ENCODE assay signal across 8 mouse cellular contexts in the genomic region with DNA sequence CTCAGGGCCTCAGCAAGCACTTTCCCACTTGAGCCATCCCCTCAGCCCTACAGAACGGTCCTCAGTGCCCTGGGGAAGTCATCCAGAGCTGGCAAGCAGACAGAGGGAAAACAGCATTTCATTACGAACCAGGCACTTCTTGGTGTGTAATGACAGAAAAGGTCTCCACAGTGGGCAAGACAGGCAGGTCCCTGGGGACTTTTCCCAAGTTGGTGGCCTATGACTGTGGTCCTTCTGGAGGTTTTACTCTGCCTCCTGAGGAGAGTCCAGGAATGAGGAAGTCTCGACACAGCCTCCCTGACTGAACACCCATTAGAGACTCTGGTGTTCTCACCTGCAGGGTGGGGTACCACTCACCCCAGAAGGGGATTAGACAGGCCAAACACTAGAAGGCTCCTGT. TPM values are rescaled to one million over a fixed set of nuclear protein-coding genes. Genes with fewer than 3 reads are reported as not detected.
DNase-seq lines count a peak whose midpoint lies in the region; ATAC-seq and TF ChIP-seq lines count a peak whose summit lies in the region.

No protein-coding gene starts in this region.

- no peaks in the 10 kb centered on the region for H3K9me3 ChIP-seq in forebrain, embryonic 10.5 days
- H3K9me3 ChIP-seq in forebrain, embryonic 16.5 days (ENCODE audit: control insufficient read depth, low read length): no peaks in the 10 kb centered on the region
- H3K9me3 ChIP-seq in lung, embryonic 14.5 days (ENCODE audit: low read depth, low read length): no peaks in the 10 kb centered on the region
- no peaks in the 10 kb centered on the region for H3K9me3 ChIP-seq in hindbrain, postnatal 0 days (ENCODE audit: low read length)

- peaks cover 75% of the 10 kb centered on the region for H3K36me3 ChIP-seq in forebrain, embryonic 10.5 days (replicated peaks)
- peaks cover 2% of the 10 kb centered on the region; the same call in 1 of the 2 replicates for H3K36me3 ChIP-seq in forebrain, embryonic 16.5 days (ENCODE audit: control insufficient read depth, insufficient read depth)
- peaks cover 71% of the 10 kb centered on the region for H3K36me3 ChIP-seq in lung, embryonic 14.5 days (ENCODE audit: insufficient read depth)
- H3K36me3 ChIP-seq in hindbrain, postnatal 0 days (ENCODE audit: insufficient read depth, low read length): 0 out of 2 replicates have a peak, but pooled peaks cover 4% of the 10 kb centered on the region

- no peak for DNase-seq in forebrain, embryonic 10.5 days (ENCODE audit: extremely low spot score, low spot score)
- DNase-seq in lung, embryonic 14.5 days: no peak
- no peak for DNase-seq in lung, postnatal 36 days
- DNase-seq in hindbrain, postnatal 0 days (ENCODE audit: low spot score): no peak
- no peak for DNase-seq in adipocyte (ENCODE audit: low spot score)

- H3K4me3 ChIP-seq in forebrain, embryonic 10.5 days: no peak overlapping the region
- H3K4me3 ChIP-seq in forebrain, embryonic 16.5 days (replicated peaks; ENCODE audit: low read length): no peak overlapping the region
- no peak overlapping the region for H3K4me3 ChIP-seq in lung, embryonic 14.5 days (ENCODE audit: low read depth, low read length)
- H3K4me3 ChIP-seq in hindbrain, postnatal 0 days (ENCODE audit: low read length): no peak overlapping the region
- peak overlapping the region; percentile 0; the same call in 1 of the 2 replicates for H3K4me3 ChIP-seq in olfactory bulb, adult 2 months (ENCODE audit: insufficient read depth, low read depth, low read length)

- no peak overlapping the region for H3K9ac ChIP-seq in forebrain, embryonic 16.5 days (replicated peaks; ENCODE audit: low read depth, low read length)
- H3K9ac ChIP-seq in lung, embryonic 14.5 days: peak overlapping the region; percentile 13; the same call in 1 of the 2 replicates
- no peak overlapping the region for H3K9ac ChIP-seq in hindbrain, postnatal 0 days (replicated peaks; ENCODE audit: low read length)

- H3K27ac ChIP-seq in forebrain, embryonic 10.5 days: peak overlapping the region; percentile 100
- H3K27ac ChIP-seq in forebrain, embryonic 16.5 days (ENCODE audit: low read length): no peak overlapping the region
- peak overlapping the region; percentile 91 for H3K27ac ChIP-seq in lung, embryonic 14.5 days (ENCODE audit: low read depth)
- peak overlapping the region; percentile 93 for H3K27ac ChIP-seq in hindbrain, postnatal 0 days
- H3K27ac ChIP-seq in olfactory bulb, adult 2 months (ENCODE audit: insufficient read depth, low read depth, low read length): peak overlapping the region; percentile 99

- TF ChIP-seq POLR2A in olfactory bulb, adult 2 months (IDR thresholded peaks at IDR 0.05; ENCODE audit: insufficient read depth, low read depth, low read length): no peak

- H3K4me2 ChIP-seq in forebrain, embryonic 16.5 days (ENCODE audit: low read length): no peak overlapping the region
- no peak overlapping the region for H3K4me2 ChIP-seq in lung, embryonic 14.5 days
- no peak overlapping the region for H3K4me2 ChIP-seq in hindbrain, postnatal 0 days (ENCODE audit: low read depth, low read length)

- TF ChIP-seq CTCF in lung, embryonic 14.5 days (IDR thresholded peaks at IDR 0.05; ENCODE audit: low read depth): no peak
- no peak for TF ChIP-seq CTCF in hindbrain, postnatal 0 days (IDR thresholded peaks at IDR 0.05; ENCODE audit: low read depth)
- no peak for TF ChIP-seq CTCF in olfactory bulb, adult 2 months (IDR thresholded peaks at IDR 0.05; ENCODE audit: insufficient read depth, low read depth, low read length)

- peaks cover 76% of the 10 kb centered on the region for H3K4me1 ChIP-seq in forebrain, embryonic 10.5 days
- H3K4me1 ChIP-seq in forebrain, embryonic 16.5 days (replicated peaks; ENCODE audit: control insufficient read depth, insufficient read depth, low read length): peaks cover 62% of the 10 kb centered on the region
- peaks cover 40% of the 10 kb centered on the region for H3K4me1 ChIP-seq in lung, embryonic 14.5 days (ENCODE audit: insufficient read depth)
- H3K4me1 ChIP-seq in hindbrain, postnatal 0 days (ENCODE audit: insufficient read depth, low read length): peaks cover 60% of the 10 kb centered on the region
- peaks cover 62% of the 10 kb centered on the region for H3K4me1 ChIP-seq in olfactory bulb, adult 2 months (ENCODE audit: control insufficient read depth, insufficient read depth, low read length)

- no peak for ATAC-seq in forebrain, embryonic 16.5 days
- no peak for ATAC-seq in lung, embryonic 14.5 days (ENCODE audit: insufficient read depth)
- no peak for ATAC-seq in hindbrain, postnatal 0 days
- ATAC-seq in erythroid progenitor cell, adult 5-6 weeks (replicated peaks; ENCODE audit: low FRiP score, poor library complexity, severe bottlenecking): no peak

- no peaks in the 10 kb centered on the region for H3K27me3 ChIP-seq in forebrain, embryonic 10.5 days (ENCODE audit: poor library complexity, severe bottlenecking)
- H3K27me3 ChIP-seq in forebrain, embryonic 16.5 days (replicated peaks; ENCODE audit: control insufficient read depth, insufficient read depth, low read length): no peaks in the 10 kb centered on the region
- no peaks in the 10 kb centered on the region for H3K27me3 ChIP-seq in lung, embryonic 14.5 days (ENCODE audit: insufficient read depth, low read length)
- H3K27me3 ChIP-seq in hindbrain, postnatal 0 days (ENCODE audit: insufficient read depth, low read length): no peaks in the 10 kb centered on the region

- WGBS in forebrain, embryonic 10.5 days: 83% methylated on average over 3 of the region's 3 CpGs
- 75% methylated on average over 3 of the region's 3 CpGs for WGBS in forebrain, embryonic 16.5 days
- WGBS in lung, embryonic 14.5 days: 60% methylated on average over 3 of the region's 3 CpGs
- WGBS in hindbrain, postnatal 0 days: 43% methylated on average over 3 of the region's 3 CpGs
- WGBS in olfactory bulb, adult 2 months: 18% methylated on average over 3 of the region's 3 CpGs

RNA-seq across cellular contexts. Expression of a gene that starts 25.0 kb away (rescaled TPM):
- 60.2 and 64.4 TPM in 2 replicates for polyA plus RNA-seq in forebrain, embryonic 10.5 days (2016; fragmentation: Nextera tagmentation; extraction: Ambion mirVana)
- polyA plus RNA-seq in forebrain, embryonic 16.5 days (2015; fragmentation: Nextera tagmentation; extraction: Ambion mirVana): 69.8 and 81.5 TPM in 2 replicates
- polyA plus RNA-seq in lung, embryonic 14.5 days (2014; fragmentation: Nextera tagmentation; extraction: Ambion mirVana): 40.5 and 46.0 TPM in 2 replicates
- 46.6 and 46.8 TPM in 2 replicates for total RNA-seq in hindbrain, postnatal 0 days (2014; rRNA removed)
- 53.0 and 56.9 TPM in 2 replicates for polyA plus RNA-seq in hindbrain, postnatal 0 days (2015; fragmentation: Nextera tagmentation; extraction: Ambion mirVana)
- 440 TPM in 1 of 2 replicates, not detected in the other for polyA plus RNA-seq in olfactory bulb, adult 2 months (2012; ENCODE audit: insufficient read depth, insufficient read length, low replicate concordance, missing spikeins)
- 55.3 and 129 TPM in 2 replicates for total RNA-seq in erythroid progenitor cell, adult 5-6 weeks (2015; ENCODE audit: low replicate concordance)
- total RNA-seq in erythroid progenitor cell, adult 5-6 weeks (2017; ENCODE audit: low replicate concordance): 59.5 and 85.9 TPM in 2 replicates
